In genomic region chr13:107113949-107114690, GRCm38 (mm10) we compare ENCODE assay signal across 9 mouse cellular contexts.
DNase-seq lines count a peak whose midpoint lies in the region; ATAC-seq and TF ChIP-seq lines count a peak whose summit lies in the region.
"Had no signal": no experiment of that assay in that cellular context is flagged by ENCODE, and none has a peak within 500 bp of the region (broad histone marks: within the 10 kb centered on the region; RNA-seq: fewer than 3 reads in every experiment).

No protein-coding gene starts in this region.

- ATAC-seq in G1E (ENCODE audit: extremely low read depth, insufficient number of reproducible peaks, low FRiP score, poor library complexity, severe bottlenecking): no peak
- ATAC-seq in forebrain, embryonic 12.5 days (ENCODE audit: low FRiP score): peak; percentile 36; the same call in 1 of the 2 replicates
- ATAC-seq in lung, embryonic 15.5 days (ENCODE audit: borderline replicate concordance, extremely low read depth, low FRiP score, low TSS enrichment): peak; percentile 49; the same call in 1 of the 2 replicates

- H3K9me3 ChIP-seq in G1E (replicated peaks): no peaks in the 10 kb centered on the region
- H3K9me3 ChIP-seq in forebrain, embryonic 12.5 days: no peaks in the 10 kb centered on the region
- no peaks in the 10 kb centered on the region for H3K9me3 ChIP-seq in lung, embryonic 15.5 days

- 66% methylated on average over 22 of the region's 22 CpGs for WGBS in forebrain, embryonic 12.5 days
- 45% methylated on average over 22 of the region's 22 CpGs for WGBS in lung, embryonic 15.5 days
- 64% methylated on average over 22 of the region's 22 CpGs for WGBS in thymus, adult 2 months

- H3K4me3 ChIP-seq in G1E (ENCODE audit: low read depth, low read length): no peak overlapping the region
- H3K4me3 ChIP-seq in forebrain, embryonic 12.5 days (replicated peaks): no peak overlapping the region
- H3K4me3 ChIP-seq in lung, embryonic 15.5 days: no peak overlapping the region
- H3K4me3 ChIP-seq in thymus, adult 2 months (ENCODE audit: control insufficient read depth, insufficient read depth, low read length): no peak overlapping the region
- H3K4me3 ChIP-seq: myocyte had no signal

- H3K4me2 ChIP-seq in forebrain, embryonic 12.5 days: no peak overlapping the region
- H3K4me2 ChIP-seq in lung, embryonic 15.5 days: peak overlapping the region; percentile 29; the same call in 1 of the 2 replicates

- DNase-seq in G1E (ENCODE audit: low spot score): peak; percentile 39
- DNase-seq in c-Kit-positive CD71-positive TER-119-positive erythroid progenitor cells, embryonic 14.5 days (ENCODE audit: low spot score): peak; percentile 76
- DNase-seq in heart, postnatal 10 days: peak; percentile 85 to 92
- DNase-seq in layer of hippocampus, adult 11-12 months (ENCODE audit: low spot score): peak; percentile 90
- DNase-seq in ovary, adult 18-20 months (ENCODE audit: low spot score): peak; percentile 14
- DNase-seq in thymus, adult 2 months: peak; percentile 82

- no peak for TF ChIP-seq POLR2A in thymus, adult 2 months (IDR thresholded peaks at IDR 0.05; ENCODE audit: control insufficient read depth, extremely low read depth, insufficient read depth, low read length, poor library complexity)

- intact Hi-C loops in heart, postnatal 10 days (cut with DNase I): no loop called here

- peaks cover 15% of the 10 kb centered on the region for H3K27me3 ChIP-seq in G1E (ENCODE audit: insufficient read depth, low read length)
- no peaks in the 10 kb centered on the region for H3K27me3 ChIP-seq in forebrain, embryonic 12.5 days
- no peaks in the 10 kb centered on the region for H3K27me3 ChIP-seq in lung, embryonic 15.5 days
- H3K27me3 ChIP-seq in thymus, adult 2 months (ENCODE audit: control insufficient read depth, insufficient read depth, low read length): no peaks in the 10 kb centered on the region

- H3K36me3 ChIP-seq in G1E (replicated peaks): no peaks in the 10 kb centered on the region
- H3K36me3 ChIP-seq in forebrain, embryonic 12.5 days (replicated peaks): no peaks in the 10 kb centered on the region
- H3K36me3 ChIP-seq in lung, embryonic 15.5 days: no peaks in the 10 kb centered on the region
- no peaks in the 10 kb centered on the region for H3K36me3 ChIP-seq in thymus, adult 2 months (ENCODE audit: control insufficient read depth, insufficient read depth, low read length)

- H3K9ac ChIP-seq in forebrain, embryonic 12.5 days: no peak overlapping the region
- H3K9ac ChIP-seq in lung, embryonic 15.5 days: no peak overlapping the region

- peaks cover 4% of the 10 kb centered on the region for H3K4me1 ChIP-seq in G1E (ENCODE audit: insufficient read depth, low read depth, low read length)
- H3K4me1 ChIP-seq in forebrain, embryonic 12.5 days: no peaks in the 10 kb centered on the region
- H3K4me1 ChIP-seq in lung, embryonic 15.5 days: 0 out of 2 replicates have a peak, but pooled peaks cover 3% of the 10 kb centered on the region
- H3K4me1 ChIP-seq in thymus, adult 2 months (replicated peaks; ENCODE audit: control insufficient read depth, insufficient read depth, low read length): no peaks in the 10 kb centered on the region

- peak; percentile 86 for TF ChIP-seq CTCF in G1E (IDR thresholded peaks at IDR 0.05; ENCODE audit: low read depth, low read length)
- TF ChIP-seq CTCF in thymus, adult 2 months (IDR thresholded peaks at IDR 0.05; ENCODE audit: borderline replicate concordance, control insufficient read depth, extremely low read depth, insufficient read depth, low read length, poor library complexity): peak; percentile 30; the same call in 1 of the 2 replicates

- H3K27ac ChIP-seq in forebrain, embryonic 12.5 days: no peak overlapping the region
- no peak overlapping the region for H3K27ac ChIP-seq in lung, embryonic 15.5 days
- H3K27ac ChIP-seq in thymus, adult 2 months (ENCODE audit: control insufficient read depth, insufficient read depth, low read length): no peak overlapping the region

Comparison
In these comparisons a context has a peak if more than half of its experiments do, and no peak if none do; other contexts are left out.
1. DNase-seq: peak in every context shown above with its lines; median percentile 90 in layer of hippocampus, adult 11-12 months; 88 in heart, postnatal 10 days; 82 in thymus, adult 2 months; 76 in c-Kit-positive CD71-positive TER-119-positive erythroid progenitor cells, embryonic 14.5 days; 39 in G1E; 14 in ovary, adult 18-20 months.